ENCODE assay signal across 21 mouse cellular contexts in the genomic region with DNA sequence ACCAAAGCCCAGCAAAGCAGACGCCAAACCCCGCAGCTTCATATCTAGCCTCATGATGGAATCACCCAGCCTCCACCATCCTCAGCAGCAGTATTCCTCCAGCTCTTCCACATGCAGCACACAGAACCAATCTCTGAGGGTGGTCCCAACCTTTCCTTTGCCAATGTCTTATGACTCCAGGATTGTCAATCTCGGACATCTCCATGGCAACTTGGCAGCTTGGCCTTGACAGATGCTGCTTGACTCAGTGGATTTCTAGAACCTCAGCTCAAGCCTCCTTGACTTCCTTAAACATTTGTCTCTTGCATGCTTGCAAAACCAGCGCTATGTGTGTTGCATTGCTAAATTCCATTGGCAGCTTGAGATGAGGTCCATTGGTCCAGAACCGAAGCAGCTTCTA.
DNase-seq lines count a peak whose midpoint lies in the region; ATAC-seq and TF ChIP-seq lines count a peak whose summit lies in the region.
"Had no signal": no experiment of that assay in that cellular context is flagged by ENCODE, and none has a peak within 500 bp of the region (broad histone marks: within the 10 kb centered on the region; RNA-seq: fewer than 3 reads in every experiment).

No protein-coding gene starts in this region.

- H3K27ac ChIP-seq in forebrain, embryonic 14.5 days (ENCODE audit: low read depth, low read length): no peak overlapping the region
- H3K27ac ChIP-seq in forebrain, embryonic 16.5 days (ENCODE audit: low read length): no peak overlapping the region
- H3K27ac ChIP-seq: embryonic facial prominence, embryonic 10.5 days; embryonic facial prominence, embryonic 12.5 days; forebrain, embryonic 12.5 days had no signal

- no peak for TF ChIP-seq POLR2A in brain, embryonic 14.5 days (IDR thresholded peaks at IDR 0.05; ENCODE audit: borderline replicate concordance, extremely low read depth, insufficient read depth, insufficient read length, poor library complexity, severe bottlenecking)

- H3K27me3 ChIP-seq in forebrain, embryonic 14.5 days (replicated peaks; ENCODE audit: control insufficient read depth, insufficient read depth, low read length): no peaks in the 10 kb centered on the region
- H3K27me3 ChIP-seq in forebrain, embryonic 16.5 days (replicated peaks; ENCODE audit: control insufficient read depth, insufficient read depth, low read length): no peaks in the 10 kb centered on the region
- H3K27me3 ChIP-seq: CH12.LX; embryonic facial prominence, embryonic 12.5 days; forebrain, embryonic 12.5 days had no signal

- H3K9me3 ChIP-seq in forebrain, embryonic 14.5 days (replicated peaks; ENCODE audit: control insufficient read depth, low read length): no peaks in the 10 kb centered on the region
- H3K9me3 ChIP-seq in forebrain, embryonic 16.5 days (ENCODE audit: control insufficient read depth, low read length): no peaks in the 10 kb centered on the region
- H3K9me3 ChIP-seq: embryonic facial prominence, embryonic 10.5 days; embryonic facial prominence, embryonic 12.5 days; forebrain, embryonic 12.5 days had no signal

- no peak for TF ChIP-seq CTCF in brain, embryonic 14.5 days (IDR thresholded peaks at IDR 0.05; ENCODE audit: borderline replicate concordance, extremely low read depth, insufficient read depth, insufficient read length)

- WGBS in forebrain, embryonic 14.5 days: 87% methylated on average over 5 of the region's 5 CpGs
- 84% methylated on average over 5 of the region's 5 CpGs for WGBS in forebrain, embryonic 16.5 days

- no peak for ATAC-seq in forebrain, embryonic 14.5 days
- ATAC-seq in forebrain, embryonic 16.5 days: no peak
- ATAC-seq: CD4-positive, CD25-positive, alpha-beta regulatory T cell, adult 4 months; forebrain, postnatal 0 days; Patski had no signal

- peak; percentile 34 to 54 for DNase-seq in cerebellum, postnatal 10 days
- DNase-seq in cerebellum, adult 9-11 months: no peak
- DNase-seq in forebrain, embryonic 14.5 days (ENCODE audit: low spot score): peak; percentile 36
- DNase-seq in brain, embryonic 14.5 days (ENCODE audit: low read depth): peak; percentile 39
- DNase-seq: adrenal gland, adult 2 months; adrenal gland, postnatal 10 days; adrenal gland, postnatal 25 days; B cell, adult 2 months; cerebellum, adult 11-12 months; cerebellum, adult 2 months; cerebellum, adult 9-10 months; cerebellum, postnatal 25 days; forebrain, postnatal 0 days had no signal

- no peak overlapping the region for H3K9ac ChIP-seq in forebrain, embryonic 14.5 days (ENCODE audit: low read length)
- H3K9ac ChIP-seq in forebrain, embryonic 16.5 days (replicated peaks; ENCODE audit: low read depth, low read length): no peak overlapping the region
- H3K9ac ChIP-seq: embryonic facial prominence, embryonic 12.5 days; forebrain, embryonic 12.5 days; forebrain, postnatal 0 days had no signal

- H3K4me2 ChIP-seq in forebrain, embryonic 14.5 days (ENCODE audit: low read length): no peak overlapping the region
- no peak overlapping the region for H3K4me2 ChIP-seq in forebrain, embryonic 16.5 days (ENCODE audit: low read length)
- H3K4me2 ChIP-seq: embryonic facial prominence, embryonic 12.5 days; forebrain, embryonic 12.5 days had no signal

- no peak overlapping the region for H3K4me3 ChIP-seq in forebrain, embryonic 14.5 days (ENCODE audit: low read depth, low read length)
- no peak overlapping the region for H3K4me3 ChIP-seq in forebrain, embryonic 16.5 days (replicated peaks; ENCODE audit: low read length)
- H3K4me3 ChIP-seq: embryonic facial prominence, embryonic 10.5 days; embryonic facial prominence, embryonic 12.5 days; forebrain, embryonic 12.5 days had no signal

- H3K4me1 ChIP-seq in forebrain, embryonic 14.5 days (ENCODE audit: control insufficient read depth, insufficient read depth, low read length): 0 out of 2 replicates have a peak, but pooled peaks cover 1% of the 10 kb centered on the region
- H3K4me1 ChIP-seq in forebrain, embryonic 16.5 days (replicated peaks; ENCODE audit: control insufficient read depth, insufficient read depth, low read length): peaks cover 3% of the 10 kb centered on the region
- H3K4me1 ChIP-seq: forebrain, embryonic 12.5 days had no signal

- no peaks in the 10 kb centered on the region for H3K36me3 ChIP-seq in forebrain, embryonic 14.5 days (ENCODE audit: control insufficient read depth, insufficient read depth, low read length)
- no peaks in the 10 kb centered on the region for H3K36me3 ChIP-seq in forebrain, embryonic 16.5 days (ENCODE audit: control insufficient read depth, insufficient read depth)
- H3K36me3 ChIP-seq: embryonic facial prominence, embryonic 10.5 days; embryonic facial prominence, embryonic 12.5 days; forebrain, embryonic 12.5 days; G1E had no signal
